Mouse (Mus musculus) kidney, adult 2 months (tissue): ENCODE measurements around the gene Mtg2. TPM values are rescaled to one million over a fixed set of nuclear protein-coding genes. Genes with fewer than 3 reads are reported as not detected.

ENCODE experiments used
- DNase-seq: peaks from one replicate; pipeline ENCODE4 v3.0.0; 2021
- H3K27ac ChIP-seq: fragments of 200-500 bp; 2 replicates; pipeline ENCODE4 v1.5.1; 2012; ENCODE audit warnings: low read depth, low read length, control low read depth, inconsistent platforms; ENCODE audit not compliant: insufficient read depth
- H3K27me3 ChIP-seq: fragments of 200-500 bp; replicated peaks from 2 replicates; pipeline ENCODE4 v1.6.1; 2012; ENCODE audit warnings: mild to moderate bottlenecking, moderate library complexity, low read length, inconsistent platforms; ENCODE audit not compliant: control insufficient read depth, insufficient read depth
- H3K36me3 ChIP-seq: fragments of 200-500 bp; 2 replicates; pipeline ENCODE4 v1.6.1; 2012; ENCODE audit warnings: mild to moderate bottlenecking, moderate library complexity, low read length, inconsistent platforms; ENCODE audit not compliant: control insufficient read depth, insufficient read depth
- H3K4me1 ChIP-seq: fragments of 200-500 bp; 2 replicates; pipeline ENCODE4 v1.6.1; 2011; ENCODE audit warnings: low read length; ENCODE audit not compliant: control insufficient read depth, insufficient read depth
- H3K4me3 ChIP-seq: fragments of 200-500 bp; 2 replicates; pipeline ENCODE4 v1.5.1; 2011; ENCODE audit warnings: mild to moderate bottlenecking, low read depth, low read length, control low read depth; ENCODE audit not compliant: insufficient read depth
- CTCF ChIP-seq: fragments of 200-500 bp; conservative IDR thresholded peaks from 2 replicates; pipeline ENCODE4 v1.5.1; 2011; ENCODE audit warnings: low read depth, mild to moderate bottlenecking, control low read depth, low read length, moderate library complexity, mixed read lengths; ENCODE audit not compliant: insufficient read depth, insufficient read length
- POLR2A ChIP-seq: fragments of 200-500 bp; IDR thresholded peaks from one replicate; pipeline ENCODE4 v1.6.1; 2011; ENCODE audit warnings: low read depth, low read length, control low read depth
- WGBS: fragments of 180-500 bp; shearing (Covaris S2); methylation state at CpG from one replicate; pipeline ENCODE4 v1.1.7; 2018; 5-methylcytosine and 5-hydroxymethylcytosine counted together
- polyA plus RNA-seq: library from polyadenylated mRNA; depleted of rRNA; stranded (reverse); fragments of >200 nt; gene quantifications from 2 replicates; pipeline ENCODE4 v1.2.3, GENCODE M21; 2012

Mtg2 gene
- polyA plus RNA-seq, 1 experiment: 26.2 TPM

- peak; percentile 92 for DNase-seq
- H3K27ac ChIP-seq: peak within 1 kb of the TSS; percentile 90
- peak within 1 kb of the TSS; percentile 99 for H3K4me3 ChIP-seq
- WGBS: under 1% methylated on average over 77 of the region's 78 CpGs
- H3K4me1 ChIP-seq: peaks cover 11% of the 10 kb centered on the region
- H3K27me3 ChIP-seq: no peaks in the 10 kb centered on the region
- H3K36me3 ChIP-seq: peaks cover 5% of the 10 kb centered on the region
- TF ChIP-seq CTCF (no peak), POLR2A (peak; percentile 77)
These were observed 28.0 kb upstream of the Mtg2 start, which contains the start of the genes Psma7 and Ss18l1 for GRCm38 (mm10) chr2:180042256-180042857. TSS of gene Psma7 (minus strand) at chr2:180042433. TSS of gene Ss18l1 (plus strand) at chr2:180042509.

- peak overlapping the region; percentile 99 for H3K4me3 ChIP-seq
- H3K27me3 ChIP-seq: no peaks in the 10 kb centered on the region
- H3K27ac ChIP-seq: peak overlapping the region; percentile 90
- H3K4me1 ChIP-seq: peaks cover 11% of the 10 kb centered on the region
- no peak for TF ChIP-seq CTCF
- TF ChIP-seq POLR2A: no peak
- DNase-seq: peak; percentile 50
- under 1% methylated on average over 66 of the region's 66 CpGs for WGBS
- H3K36me3 ChIP-seq: peaks cover 3% of the 10 kb centered on the region; the same call in 1 of the 2 replicates
These were observed 27.4 kb upstream of the Mtg2 start for GRCm38 (mm10) chr2:180042858-180043515.

- Histone ChIP-seq H3K4me1 (peaks cover 11% of the 10 kb centered on the region), H3K36me3 (no peaks in the 10 kb centered on the region), H3K27ac (no peak overlapping the region), H3K27me3 (no peaks in the 10 kb centered on the region), H3K4me3 (no peak overlapping the region)
- peak; percentile 67 for TF ChIP-seq CTCF
- no peak for TF ChIP-seq POLR2A
- DNase-seq: peak; percentile 73
- WGBS: 27% methylated on average over 4 of the region's 4 CpGs
These were observed 25.1 kb upstream of the Mtg2 start for GRCm38 (mm10) chr2:180045283-180045682.

- WGBS: 90% methylated on average over 3 of the region's 3 CpGs
- H3K27me3 ChIP-seq: no peaks in the 10 kb centered on the region
- no peak overlapping the region for H3K4me3 ChIP-seq
- no peak for DNase-seq
- no peaks in the 10 kb centered on the region for H3K36me3 ChIP-seq
- TF ChIP-seq POLR2A: no peak
- TF ChIP-seq CTCF: no peak
- no peak overlapping the region for H3K27ac ChIP-seq
- H3K4me1 ChIP-seq: 0 out of 2 replicates have a peak, but pooled peaks cover 3% of the 10 kb centered on the region
These were observed 22.8 kb upstream of the Mtg2 start for GRCm38 (mm10) chr2:180047580-180047979.

GRCm38 (mm10) chr2:180047980-180048635 is 22.3 kb upstream of the Mtg2 start:
- 97% methylated on average over 18 of the region's 18 CpGs for WGBS

GRCm38 (mm10) chr2:180050986-180051385 is 19.4 kb upstream of the Mtg2 start:
- DNase-seq: peak; percentile 86
- TF ChIP-seq POLR2A (no peak), CTCF (peak; percentile 84)

More at GRCm38 (mm10) chr2:180047980-180048635, 22.3 kb upstream of the Mtg2 start:
- no peak overlapping the region for H3K4me3 ChIP-seq
- H3K4me1 ChIP-seq: 0 out of 2 replicates have a peak, but pooled peaks cover 3% of the 10 kb centered on the region
- no peak for DNase-seq
- H3K36me3 ChIP-seq: no peaks in the 10 kb centered on the region
- TF ChIP-seq CTCF (no peak), POLR2A (no peak)
- no peak overlapping the region for H3K27ac ChIP-seq
- no peaks in the 10 kb centered on the region for H3K27me3 ChIP-seq

GRCm38 (mm10) chr2:180051986-180052733 is 18.2 kb upstream of the Mtg2 start:
- TF ChIP-seq POLR2A (no peak), CTCF (peak; percentile 50)
- DNase-seq: no peak
- H3K36me3 ChIP-seq: 0 out of 2 replicates have a peak, but pooled peaks cover 2% of the 10 kb centered on the region
- no peak overlapping the region for H3K27ac ChIP-seq
- H3K4me1 ChIP-seq: no peaks in the 10 kb centered on the region
- 86% methylated on average over 14 of the region's 14 CpGs for WGBS
- no peaks in the 10 kb centered on the region for H3K27me3 ChIP-seq
- H3K4me3 ChIP-seq: no peak overlapping the region

More at GRCm38 (mm10) chr2:180050986-180051385, 19.4 kb upstream of the Mtg2 start:
- Histone ChIP-seq H3K36me3 (no peaks in the 10 kb centered on the region), H3K27me3 (no peaks in the 10 kb centered on the region), H3K4me1 (no peaks in the 10 kb centered on the region), H3K27ac (no peak overlapping the region), H3K4me3 (no peak overlapping the region)
- 20% methylated on average over 5 of the region's 5 CpGs for WGBS
